Mouse (Mus musculus) v-Abl transformed pro-B cells (cell line): ENCODE results near the gene Mb.

Experiments used
- in situ Hi-C, 2 experiments: fragments of 400-800 bp; cut with MboI; formaldehyde crosslinking; loops; one replicate each; pipeline ENCODE4 v1.15.1; 2025; ENCODE audit not compliant: unreplicated experiment in 2 of 2

Gene Mb

GRCm38 (mm10) chr15:77029331-77029991 lies 21.0 kb downstream of the Mb start:
- in situ Hi-C loops: no loop called here

DNA sequence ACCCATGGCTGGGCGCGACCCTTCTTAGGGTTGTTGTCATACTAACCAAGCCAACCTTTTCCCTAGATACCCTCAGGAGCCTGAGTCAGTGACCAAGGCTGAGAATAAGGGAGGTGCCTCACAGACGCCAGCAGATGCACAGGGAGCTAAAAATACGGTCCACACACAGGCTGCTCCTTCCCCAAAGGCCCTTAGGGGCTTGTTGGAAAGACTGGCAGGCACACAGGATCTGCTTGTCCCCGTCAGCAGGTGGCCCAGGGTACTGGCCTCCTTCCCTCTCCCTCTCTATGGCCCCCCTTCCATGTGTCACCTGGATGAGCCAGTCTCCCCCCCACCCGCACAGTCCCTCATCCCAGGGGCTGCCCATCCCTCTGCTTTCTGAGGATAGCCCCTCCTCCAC lies 22.8 kb downstream of the Mb start:
- in situ Hi-C loops: no loop called here

DNA sequence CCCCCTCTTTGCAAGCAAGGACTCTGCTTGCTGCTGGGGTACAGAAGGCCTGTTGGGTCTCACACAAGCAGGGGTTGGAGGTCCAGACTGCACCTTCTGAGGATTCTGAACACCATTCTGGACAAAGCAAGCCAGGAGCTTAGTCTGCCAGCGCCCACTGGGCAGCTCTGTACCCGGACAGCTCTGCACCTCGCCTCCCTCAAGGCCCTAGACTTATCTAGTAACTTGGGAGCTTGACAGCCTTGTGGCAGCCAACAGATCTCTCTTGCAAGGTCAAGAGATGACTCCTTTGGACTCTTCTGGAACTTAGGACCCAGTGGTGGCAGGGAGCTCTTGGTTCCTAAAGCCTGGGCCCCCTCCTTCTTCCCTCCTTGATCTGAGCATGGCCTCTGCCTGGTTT lies 23.4 kb downstream of the Mb start:
- in situ Hi-C loops: no loop called here

GRCm38 (mm10) chr15:77025884-77026583 lies 24.4 kb downstream of the Mb start:
- in situ Hi-C loops: no loop called here

GRCm38 (mm10) chr15:77022401-77022957 lies 28.0 kb downstream of the Mb start:
- in situ Hi-C loops: loop anchor here in 1 of 2 experiments (25.0 kb wide), 1 partner anchor 1090 kb away; the partner anchor contains the start of gene Cacng2

DNA sequence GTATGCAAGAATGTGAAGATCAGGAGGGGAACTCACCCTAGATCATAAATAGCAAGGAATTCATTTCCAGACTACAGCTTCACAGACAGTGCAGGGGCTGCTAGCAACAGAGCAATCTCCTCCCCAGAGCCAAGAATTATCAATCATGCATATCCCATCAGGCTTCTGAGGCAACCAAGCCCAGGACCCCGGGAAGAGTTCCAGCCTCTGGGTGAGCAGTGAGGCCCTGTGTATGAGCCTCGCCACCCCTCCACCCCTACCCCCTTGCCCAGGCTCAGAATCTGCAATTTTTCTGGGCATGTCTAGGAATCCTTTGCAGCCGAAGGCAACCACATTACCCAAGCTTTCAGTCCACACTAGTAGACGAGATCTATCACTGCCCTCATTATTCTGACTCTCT lies 28.6 kb downstream of the Mb start:
- in situ Hi-C loops: loop anchor here in 1 of 2 experiments (25.0 kb wide), 1 partner anchor 1090 kb away; the partner anchor contains the start of gene Cacng2

DNA sequence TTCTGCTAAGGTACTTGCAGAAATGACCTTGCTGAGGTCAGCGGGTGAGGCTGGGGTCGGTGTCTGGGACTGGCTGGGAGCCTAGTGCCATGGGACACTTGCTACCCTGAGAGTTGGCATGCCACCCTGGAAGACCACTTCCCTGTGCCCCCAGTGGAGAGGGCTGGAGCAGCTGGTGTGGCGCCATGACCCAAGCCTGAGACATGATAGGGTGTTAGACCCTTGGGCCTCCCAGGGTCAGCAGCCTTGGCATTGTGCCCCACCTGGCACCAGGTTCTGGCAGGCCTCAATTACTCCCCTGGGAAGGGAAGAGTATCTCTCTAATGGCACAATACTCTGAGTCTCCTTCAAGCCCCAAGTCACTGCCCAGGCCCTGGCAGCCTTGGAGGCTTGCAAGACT lies 29.4 kb downstream of the Mb start:
- in situ Hi-C loops: loop anchor here in 1 of 2 experiments (25.0 kb wide), 1 partner anchor 1091 kb away; the partner anchor contains the start of gene Cacng2

- in situ Hi-C loops: loop anchor here in 1 of 2 experiments (25.0 kb wide), 1 partner anchor 1092 kb away; the partner anchor contains the start of gene Cacng2
Measured at GRCm38 (mm10) chr15:77020136-77020535, 30.3 kb downstream of the Mb start.

DNA sequence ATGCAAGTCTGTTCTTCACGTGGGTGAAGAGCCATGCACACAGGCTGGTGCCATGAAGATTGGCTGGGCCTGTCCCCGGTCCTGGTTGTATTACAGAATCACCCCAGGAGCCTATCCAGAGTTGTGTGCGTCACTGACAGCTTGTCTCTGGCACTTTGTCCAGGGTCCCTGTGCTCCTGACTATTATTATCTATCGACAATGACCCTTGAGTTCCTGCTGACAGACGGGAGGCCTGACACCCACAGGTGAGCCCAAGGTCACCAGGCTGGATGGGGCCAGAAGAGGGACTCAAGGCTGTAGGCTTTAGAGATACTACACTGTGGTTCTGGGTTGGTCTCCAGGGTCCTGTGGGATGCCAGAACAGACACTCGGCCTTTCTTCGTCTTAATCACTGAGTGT lies 30.9 kb downstream of the Mb start:
- in situ Hi-C loops: loop anchor here in 1 of 2 experiments (25.0 kb wide), 1 partner anchor 1093 kb away; the partner anchor contains the start of gene Cacng2

- in situ Hi-C loops: loop anchor here in 1 of 2 experiments (25.0 kb wide), 1 partner anchor 1093 kb away; the partner anchor contains the start of gene Cacng2
Measured at GRCm38 (mm10) chr15:77018740-77019340, 31.6 kb downstream of the Mb start.

DNA sequence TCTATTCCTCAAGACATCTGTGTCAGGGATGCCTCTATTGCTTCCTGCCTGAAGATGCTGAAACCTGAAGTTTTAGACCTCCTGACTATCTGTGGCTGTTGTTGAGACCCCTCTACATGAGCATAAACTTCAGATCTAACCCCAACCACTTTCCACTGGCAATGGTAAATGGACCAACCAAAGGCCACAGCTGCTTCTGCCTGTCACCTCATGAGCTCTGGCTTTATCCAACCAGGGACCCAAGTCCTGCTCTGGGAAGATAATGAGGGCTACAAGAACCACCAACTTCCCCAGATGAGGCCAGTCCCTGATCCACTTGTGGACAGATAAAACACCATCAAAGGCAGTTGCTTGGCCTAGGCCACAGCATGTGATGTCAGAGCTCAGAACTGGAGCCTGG lies 32.6 kb downstream of the Mb start:
- in situ Hi-C loops: loop anchor here in 1 of 2 experiments (25.0 kb wide), 1 partner anchor 1094 kb away; the partner anchor contains the start of gene Cacng2

DNA sequence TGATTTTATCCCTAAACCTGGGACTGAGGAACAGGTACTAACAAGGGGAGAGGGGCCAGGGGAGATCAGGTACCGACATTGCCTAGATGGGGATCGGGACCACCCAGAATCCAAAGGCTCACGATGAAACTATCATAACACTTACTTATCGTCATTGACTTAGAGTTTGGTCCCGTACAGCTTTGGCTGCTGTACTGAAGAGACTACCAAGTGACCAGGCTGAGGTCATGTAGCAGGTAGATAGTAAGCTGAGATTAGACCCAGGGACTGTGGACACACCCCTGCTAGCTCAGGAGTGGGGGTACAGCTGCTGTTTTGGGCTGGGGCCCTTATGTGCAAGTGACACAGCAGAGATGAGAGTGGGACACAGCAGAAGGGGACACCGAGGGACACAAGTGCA lies 34.0 kb downstream of the Mb start:
- in situ Hi-C loops: loop anchor here in 1 of 2 experiments (25.0 kb wide), 1 partner anchor 1096 kb away; the partner anchor contains the start of gene Cacng2

DNA sequence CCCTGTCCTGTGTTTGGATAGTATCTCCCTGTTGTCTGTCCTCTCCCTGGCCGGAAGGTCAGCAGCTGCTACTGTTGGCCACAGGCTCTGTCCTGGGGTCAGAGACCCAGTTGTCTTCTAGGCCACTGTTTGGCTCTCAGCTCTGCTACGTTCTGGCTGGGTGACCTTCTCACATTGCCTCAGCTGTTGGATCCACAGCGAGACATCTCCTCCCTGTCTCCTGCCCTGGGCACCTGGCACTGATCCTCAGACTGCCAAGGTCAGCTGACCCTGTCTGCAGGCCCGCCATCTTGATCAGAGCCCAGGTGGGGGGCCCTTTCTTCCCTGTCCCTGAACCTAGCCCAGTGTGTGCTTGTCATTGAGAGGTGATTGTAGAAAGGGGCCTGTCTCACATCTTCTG lies 35.5 kb downstream of the Mb start:
- in situ Hi-C loops: loop anchor here in 1 of 2 experiments (25.0 kb wide), 1 partner anchor 1097 kb away; the partner anchor contains the start of gene Cacng2

GRCm38 (mm10) chr15:77014431-77014830 lies 36.0 kb downstream of the Mb start:
- in situ Hi-C loops: loop anchor here in 1 of 2 experiments (25.0 kb wide), 1 partner anchor 1098 kb away; the partner anchor contains the start of gene Cacng2

DNA sequence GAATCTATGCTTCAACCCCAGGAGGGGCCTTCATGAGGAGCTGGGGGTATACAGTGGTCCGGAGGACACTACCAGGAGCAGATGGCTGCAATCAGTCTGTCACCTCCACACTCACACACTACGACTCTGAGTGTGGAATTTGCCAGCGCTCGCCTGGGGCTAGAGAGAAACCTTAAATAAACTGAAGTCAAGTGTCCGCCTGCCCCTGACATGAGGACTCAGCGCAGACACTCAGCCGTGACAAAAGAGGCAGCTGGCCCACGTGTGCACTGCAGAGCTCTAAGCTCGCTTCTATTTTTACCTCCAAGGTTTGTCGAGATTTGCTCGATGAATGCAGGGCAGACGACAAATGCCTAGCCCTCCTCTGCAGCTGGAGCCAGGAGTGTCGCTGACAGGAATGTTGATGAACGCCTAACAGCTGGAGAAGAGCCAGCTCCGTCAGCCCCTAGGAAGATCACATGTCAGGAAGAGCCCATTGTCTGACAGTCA lies 36.7 kb downstream of the Mb start:
- in situ Hi-C loops: loop anchor here in 1 of 2 experiments (25.0 kb wide), 1 partner anchor 1099 kb away; the partner anchor contains the start of gene Cacng2

DNA sequence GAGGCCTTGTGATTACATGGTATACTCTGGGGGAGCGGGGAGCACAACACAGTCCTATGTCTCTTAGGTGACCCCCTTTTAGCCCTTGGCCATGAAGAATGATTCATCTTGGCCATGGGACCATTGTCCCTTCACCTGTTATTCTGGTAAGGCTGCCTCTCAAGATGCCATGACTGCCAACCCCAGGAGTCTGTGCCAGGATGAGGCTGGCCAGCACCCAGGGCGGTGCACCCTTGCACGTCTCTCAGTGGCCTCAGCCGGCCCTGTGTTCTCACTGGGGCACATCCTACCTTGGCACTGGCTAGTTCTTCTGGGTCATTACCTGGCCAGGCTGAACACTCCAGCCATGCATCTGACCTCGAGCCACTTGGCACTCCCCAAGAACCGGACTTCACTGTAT lies 41.6 kb downstream of the Mb start:
- in situ Hi-C loops: loop anchor here in 1 of 2 experiments (25.0 kb wide), 1 partner anchor 1103 kb away; the partner anchor contains the start of gene Cacng2

- in situ Hi-C loops: loop anchor here in 1 of 2 experiments (25.0 kb wide), 1 partner anchor 1108 kb away; the partner anchor contains the start of gene Cacng2
Measured at GRCm38 (mm10) chr15:77003868-77004215, 46.6 kb downstream of the Mb start.

DNA sequence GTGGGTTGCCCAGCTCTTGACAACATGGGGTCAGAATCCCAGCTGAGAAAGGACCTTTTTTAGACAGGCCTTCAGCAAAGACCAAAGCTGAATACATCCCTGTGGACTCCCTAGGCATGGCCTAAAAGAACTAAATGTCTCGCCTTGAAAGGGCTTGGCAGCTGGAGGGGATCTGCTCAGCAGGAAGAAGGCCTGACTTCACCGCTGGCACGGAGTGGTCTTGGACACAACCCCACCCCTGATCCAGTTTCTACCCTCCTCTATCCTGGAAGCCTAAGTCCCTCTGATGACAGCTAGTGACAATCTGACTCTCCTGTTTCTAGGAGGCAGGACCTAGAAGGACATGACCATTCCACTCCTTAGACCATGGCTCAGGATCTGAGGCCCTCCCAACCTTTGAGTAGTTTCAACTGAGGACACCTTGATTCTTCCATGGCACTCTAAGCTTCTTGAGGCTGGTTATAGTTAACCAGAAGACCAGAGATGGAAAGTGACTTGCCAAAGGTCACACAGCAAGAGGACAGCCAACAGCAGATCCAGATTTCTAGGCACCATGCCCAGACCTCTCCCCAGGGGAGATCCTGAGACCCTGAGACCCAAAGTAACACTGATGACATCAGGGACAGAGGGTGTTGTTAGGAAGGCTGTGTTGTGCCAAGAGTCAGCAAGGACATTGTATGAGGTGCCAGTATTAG lies 47.1 kb downstream of the Mb start:
- in situ Hi-C loops: loop anchor here in 1 of 2 experiments (25.0 kb wide), 1 partner anchor 1109 kb away; the partner anchor contains the start of gene Cacng2

- in situ Hi-C loops: no loop called here
Measured at GRCm38 (mm10) chr15:76998878-76999588, 51.4 kb downstream of the Mb start.
